Mouse (Mus musculus): ENCODE results near the gene Fxn.

GRCm38 (mm10) chr19:24264991-24265390 is 15.4 kb downstream of the Fxn start:
- TF ChIP-seq POLR2A (IDR thresholded peaks at IDR 0.05; ENCODE audit: insufficient read depth, low read depth, low read length) (no peak), CTCF (IDR thresholded peaks at IDR 0.05; ENCODE audit: insufficient read depth, low read depth, low read length) (no peak)

Data from olfactory bulb, adult 2 months (tissue).